Mouse (Mus musculus) testis, adult 2 months (tissue): Measurements from ENCODE around the gene Akap13. TPM values are rescaled to one million over a fixed set of nuclear protein-coding genes. Genes with fewer than 3 reads are reported as not detected.

Source experiments
- H3K27ac ChIP-seq: fragments of 200-500 bp; 2 replicates; pipeline ENCODE4 v1.5.1; 2012; ENCODE audit warnings: low read depth, low read length; ENCODE audit not compliant: control insufficient read depth, insufficient read depth
- H3K27me3 ChIP-seq: fragments of 200-500 bp; 2 replicates; pipeline ENCODE4 v1.6.1; 2012; ENCODE audit warnings: mild to moderate bottlenecking, low read length, moderate library complexity; ENCODE audit not compliant: control insufficient read depth, insufficient read depth
- H3K36me3 ChIP-seq: fragments of 200-500 bp; 2 replicates; pipeline ENCODE4 v1.6.1; 2012; ENCODE audit warnings: mild to moderate bottlenecking, low read length; ENCODE audit not compliant: control insufficient read depth, insufficient read depth
- H3K4me1 ChIP-seq: fragments of 200-500 bp; 2 replicates; pipeline ENCODE4 v1.6.1; 2012; ENCODE audit warnings: low read length; ENCODE audit not compliant: control insufficient read depth, insufficient read depth
- H3K4me3 ChIP-seq: fragments of 200-500 bp; 2 replicates; pipeline ENCODE4 v1.5.1; 2012; ENCODE audit warnings: low read depth, mild to moderate bottlenecking, low read length, moderate library complexity, mixed read lengths; ENCODE audit not compliant: control insufficient read depth
- CTCF ChIP-seq: fragments of 200-500 bp; IDR thresholded peaks from 2 replicates; pipeline ENCODE4 v1.5.1; 2012; ENCODE audit warnings: low read depth, mild to moderate bottlenecking, inconsistent platforms, low read length, moderate library complexity; ENCODE audit not compliant: control insufficient read depth, insufficient read depth, insufficient replicate concordance
- POLR2A ChIP-seq: fragments of 200-500 bp; IDR thresholded peaks from 2 replicates; pipeline ENCODE4 v1.6.1; 2012; ENCODE audit warnings: low read depth, mild to moderate bottlenecking, inconsistent platforms, low read length, moderate library complexity; ENCODE audit not compliant: control insufficient read depth
- polyA plus RNA-seq: library from polyadenylated mRNA; depleted of rRNA; stranded (reverse); fragments of >200 nt; gene quantifications from 2 replicates; pipeline ENCODE4 v1.2.3, GENCODE M21; 2012

Akap13 gene
- polyA plus RNA-seq, 1 experiment: 4.1 TPM

GRCm38 (mm10) chr7:75522226-75522625 is 66.9 kb downstream of the Akap13 start:
- Histone ChIP-seq H3K4me1 (no peaks in the 10 kb centered on the region), H3K27me3 (no peaks in the 10 kb centered on the region), H3K36me3 (no peaks in the 10 kb centered on the region), H3K4me3 (no peak overlapping the region), H3K27ac (no peak overlapping the region)
- TF ChIP-seq CTCF (no peak), POLR2A (no peak)

GRCm38 (mm10) chr7:75524789-75525569 is 69.6 kb downstream of the Akap13 start:
- no peaks in the 10 kb centered on the region for H3K4me1 ChIP-seq
- H3K27me3 ChIP-seq: no peaks in the 10 kb centered on the region
- TF ChIP-seq CTCF (no peak), POLR2A (no peak)
- no peak overlapping the region for H3K4me3 ChIP-seq
- H3K36me3 ChIP-seq: no peaks in the 10 kb centered on the region
- H3K27ac ChIP-seq: no peak overlapping the region

GRCm38 (mm10) chr7:75525716-75526401 is 70.5 kb downstream of the Akap13 start:
- Histone ChIP-seq H3K27me3 (no peaks in the 10 kb centered on the region), H3K4me3 (no peak overlapping the region), H3K27ac (no peak overlapping the region), H3K4me1 (no peaks in the 10 kb centered on the region), H3K36me3 (no peaks in the 10 kb centered on the region)
- no peak for TF ChIP-seq CTCF
- TF ChIP-seq POLR2A: no peak

- H3K27me3 ChIP-seq: no peaks in the 10 kb centered on the region
- TF ChIP-seq POLR2A: no peak
- TF ChIP-seq CTCF: no peak
- no peak overlapping the region for H3K4me3 ChIP-seq
- no peaks in the 10 kb centered on the region for H3K36me3 ChIP-seq
- H3K4me1 ChIP-seq: no peaks in the 10 kb centered on the region
- no peak overlapping the region for H3K27ac ChIP-seq
These were observed 73.4 kb downstream of the Akap13 start for GRCm38 (mm10) chr7:75528751-75529150.

GRCm38 (mm10) chr7:75529857-75530437 is 74.6 kb downstream of the Akap13 start:
- Histone ChIP-seq H3K4me1 (no peaks in the 10 kb centered on the region), H3K4me3 (no peak overlapping the region), H3K27ac (no peak overlapping the region), H3K36me3 (no peaks in the 10 kb centered on the region), H3K27me3 (no peaks in the 10 kb centered on the region)
- TF ChIP-seq CTCF (no peak), POLR2A (no peak)

- H3K4me3 ChIP-seq: no peak overlapping the region
- no peak overlapping the region for H3K27ac ChIP-seq
- no peak for TF ChIP-seq POLR2A
- no peak for TF ChIP-seq CTCF
- no peaks in the 10 kb centered on the region for H3K4me1 ChIP-seq
- no peaks in the 10 kb centered on the region for H3K27me3 ChIP-seq
- H3K36me3 ChIP-seq: no peaks in the 10 kb centered on the region
These were observed 75.3 kb downstream of the Akap13 start for GRCm38 (mm10) chr7:75530642-75531041.

- Histone ChIP-seq H3K27ac (no peak overlapping the region), H3K4me1 (no peaks in the 10 kb centered on the region), H3K27me3 (no peaks in the 10 kb centered on the region), H3K36me3 (no peaks in the 10 kb centered on the region), H3K4me3 (no peak overlapping the region)
- TF ChIP-seq POLR2A (no peak), CTCF (no peak)
These were observed 77.7 kb downstream of the Akap13 start for GRCm38 (mm10) chr7:75533079-75533478.
